Mouse (Mus musculus): ENCODE measurements at regions not wholly inside any gene's neighbourhood (a gene's known extent, or its start where the extent isn't known, plus 50 kb on each side); places are given as distances from the start of the nearest gene placed in this dataset.

DNA sequence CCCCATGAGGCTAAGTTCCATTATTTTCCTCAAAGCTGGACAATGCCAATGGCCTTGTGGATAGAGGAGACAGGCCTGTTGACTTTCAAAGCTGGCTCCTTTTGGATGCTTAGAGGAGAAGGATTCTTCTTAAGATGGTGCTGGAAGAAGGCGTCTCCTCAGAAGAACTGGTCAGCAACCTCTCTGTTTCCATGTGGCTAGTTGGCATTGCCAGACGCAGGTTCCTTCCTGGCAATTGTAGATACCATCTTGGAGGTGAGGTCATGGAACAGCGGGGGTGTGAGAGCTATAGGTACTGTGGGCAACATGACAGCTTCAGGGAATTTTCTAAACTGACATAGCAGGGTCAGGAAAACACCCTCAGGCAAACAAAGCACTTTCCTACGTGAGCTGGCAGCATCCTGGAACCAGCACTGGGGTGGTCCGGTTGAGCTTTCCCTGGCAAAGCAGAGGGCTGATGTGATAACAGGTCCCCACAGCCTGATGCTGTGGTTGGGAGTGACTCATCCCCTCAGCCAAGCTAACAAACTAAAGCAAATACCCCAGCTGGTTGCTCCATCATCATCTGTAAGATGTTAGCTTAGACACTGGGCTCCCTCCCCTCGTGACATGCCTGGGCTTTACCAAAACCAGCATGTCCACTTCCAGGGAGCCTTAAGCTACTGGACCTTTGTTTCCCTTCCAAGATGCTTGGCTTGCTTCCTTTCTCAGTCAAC lies 348.5 kb downstream of the Gm49356 start:
- Histone ChIP-seq H3K4me2 (ENCODE audit: low read depth) (no peak overlapping the region), H3K27ac (ENCODE audit: low read depth, low read length) (no peak overlapping the region), H3K4me1 (ENCODE audit: control insufficient read depth, insufficient read depth, low read length) (no peaks in the 10 kb centered on the region), H3K36me3 (ENCODE audit: control insufficient read depth, insufficient read depth, low read length) (no peaks in the 10 kb centered on the region), H3K9ac (ENCODE audit: low read length) (no peak overlapping the region), H3K27me3 (ENCODE audit: control insufficient read depth, insufficient read depth, low read length) (no peaks in the 10 kb centered on the region), H3K4me3 (ENCODE audit: low read depth, low read length) (no peak overlapping the region), H3K9me3 (ENCODE audit: control insufficient read depth, low read length) (no peaks in the 10 kb centered on the region)
- ATAC-seq (ENCODE audit: insufficient read depth, low FRiP score, low TSS enrichment) (no peak), DNase-seq (ENCODE audit: low spot score) (no peak)
- WGBS = 83% methylated on average over 6 of the region's 6 CpGs

DNA sequence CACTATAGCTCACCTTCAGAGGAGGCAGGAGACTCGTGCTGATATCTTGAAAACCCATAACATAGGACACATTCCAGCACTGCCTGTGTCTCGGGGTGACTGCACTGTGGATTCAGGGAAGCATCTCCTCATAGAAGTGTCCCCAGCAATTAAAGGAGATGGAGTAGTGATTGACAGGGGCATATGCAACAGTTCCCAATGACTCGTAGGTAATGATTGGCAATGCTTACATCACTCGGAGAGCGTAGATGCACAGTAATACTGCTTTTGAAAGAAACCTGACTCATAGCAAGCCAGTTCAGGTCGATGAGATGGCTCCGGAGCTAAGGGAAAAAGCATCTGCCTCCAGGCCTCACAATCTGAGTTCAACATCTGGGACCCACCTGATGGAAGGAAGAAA lies 352.7 kb downstream of the Gm49356 start:
- Histone ChIP-seq H3K27ac (ENCODE audit: low read depth, low read length) (no peak overlapping the region), H3K4me1 (ENCODE audit: control insufficient read depth, insufficient read depth, low read length) (no peaks in the 10 kb centered on the region), H3K9me3 (ENCODE audit: control insufficient read depth, low read length) (no peaks in the 10 kb centered on the region), H3K4me3 (ENCODE audit: low read depth, low read length) (no peak overlapping the region), H3K4me2 (ENCODE audit: low read depth) (no peak overlapping the region), H3K9ac (ENCODE audit: low read length) (no peak overlapping the region), H3K27me3 (ENCODE audit: control insufficient read depth, insufficient read depth, low read length) (no peaks in the 10 kb centered on the region), H3K36me3 (ENCODE audit: control insufficient read depth, insufficient read depth, low read length) (no peaks in the 10 kb centered on the region)
- 80% methylated on average over 7 of the region's 7 CpGs for WGBS
- DNase-seq (ENCODE audit: low spot score) (no peak), ATAC-seq (ENCODE audit: insufficient read depth, low FRiP score, low TSS enrichment) (no peak)

DNA sequence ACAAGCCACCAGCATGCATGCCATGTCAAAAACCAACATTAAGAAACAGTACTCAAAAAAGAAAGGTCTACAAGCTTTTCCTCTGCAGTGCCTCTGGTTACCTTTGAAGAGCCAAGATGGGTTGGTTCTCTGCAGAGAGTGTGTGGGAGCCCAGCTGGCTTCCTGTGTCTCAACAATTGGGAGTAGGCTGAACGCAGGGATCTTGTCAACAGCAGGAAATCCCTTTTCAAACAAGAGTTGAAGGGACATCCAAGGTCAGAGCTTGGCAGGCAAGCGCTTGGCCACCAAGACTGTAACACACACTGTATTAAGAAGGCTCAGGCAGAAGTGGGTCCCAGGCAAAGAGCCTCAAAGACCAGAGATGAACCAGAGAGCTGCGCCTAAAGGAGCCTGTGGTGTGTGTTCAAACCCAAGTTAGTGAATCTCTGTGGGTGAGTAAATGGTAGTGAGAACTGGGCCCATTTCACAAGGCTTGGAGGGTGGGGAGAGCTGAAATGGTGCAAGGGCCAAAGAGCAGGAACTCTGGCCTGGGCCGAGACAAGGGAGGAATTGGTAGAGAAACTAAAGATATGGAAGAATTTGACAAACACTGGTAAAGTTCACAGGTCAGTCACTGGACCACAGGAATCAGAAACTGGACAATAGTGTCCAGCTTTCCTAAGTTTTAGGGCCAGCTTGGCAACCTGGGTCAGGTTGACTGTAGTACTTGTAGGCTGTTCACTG lies 357.0 kb downstream of the Gm49356 start:
- Histone ChIP-seq H3K27me3 (ENCODE audit: control insufficient read depth, insufficient read depth, low read length) (no peaks in the 10 kb centered on the region), H3K27ac (ENCODE audit: low read depth, low read length) (no peak overlapping the region), H3K9me3 (ENCODE audit: control insufficient read depth, low read length) (no peaks in the 10 kb centered on the region), H3K4me3 (ENCODE audit: low read depth, low read length) (no peak overlapping the region), H3K36me3 (ENCODE audit: control insufficient read depth, insufficient read depth, low read length) (no peaks in the 10 kb centered on the region), H3K9ac (ENCODE audit: low read length) (no peak overlapping the region), H3K4me1 (ENCODE audit: control insufficient read depth, insufficient read depth, low read length) (no peaks in the 10 kb centered on the region), H3K4me2 (ENCODE audit: low read depth) (no peak overlapping the region)
- no peak for ATAC-seq (ENCODE audit: insufficient read depth, low FRiP score, low TSS enrichment)
- DNase-seq (ENCODE audit: low spot score) = no peak
- WGBS = 80% methylated on average over 4 of the region's 4 CpGs

DNA sequence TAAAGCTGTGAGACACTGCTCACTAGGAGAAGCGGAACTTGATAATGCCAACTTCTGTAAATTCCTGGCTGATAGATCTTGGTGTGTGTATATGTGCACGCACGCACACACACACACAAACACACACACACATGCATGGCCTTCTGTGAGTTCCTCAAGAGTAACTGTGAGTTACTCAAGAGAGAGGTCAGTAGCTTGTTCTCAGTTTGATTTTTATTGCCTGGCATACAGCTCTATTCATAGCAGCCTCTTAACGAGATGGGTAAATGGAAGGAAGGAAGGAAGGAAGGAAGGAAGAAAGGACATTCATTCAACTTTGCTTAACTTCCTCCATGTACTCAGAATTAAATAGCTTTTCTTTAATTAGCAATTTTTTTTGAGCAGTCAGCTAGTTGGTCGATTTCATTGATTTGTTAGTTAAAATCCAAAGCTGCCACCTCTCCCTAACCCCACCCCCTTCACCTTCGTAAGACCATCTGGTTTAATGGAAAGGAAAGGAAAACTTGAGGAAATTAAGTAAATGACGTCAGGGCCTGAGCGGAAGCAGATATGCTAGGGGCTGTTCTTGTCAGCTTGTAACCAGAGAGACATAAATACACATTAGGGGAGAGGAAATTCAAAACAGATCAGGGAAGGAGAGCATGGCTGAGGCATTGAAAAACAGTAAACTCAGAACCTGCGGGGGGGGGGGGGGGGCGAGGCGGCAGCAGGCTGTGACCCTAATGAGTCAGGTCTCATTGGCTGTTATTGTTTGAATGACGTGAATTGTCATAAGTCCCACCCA lies 359.6 kb downstream of the Gm49356 start:
- Histone ChIP-seq H3K4me2 (ENCODE audit: low read depth) (no peak overlapping the region), H3K36me3 (ENCODE audit: control insufficient read depth, insufficient read depth, low read length) (no peaks in the 10 kb centered on the region), H3K4me1 (ENCODE audit: control insufficient read depth, insufficient read depth, low read length) (no peaks in the 10 kb centered on the region), H3K9ac (ENCODE audit: low read length) (no peak overlapping the region), H3K27ac (ENCODE audit: low read depth, low read length) (no peak overlapping the region), H3K9me3 (ENCODE audit: control insufficient read depth, low read length) (no peaks in the 10 kb centered on the region), H3K27me3 (ENCODE audit: control insufficient read depth, insufficient read depth, low read length) (no peaks in the 10 kb centered on the region), H3K4me3 (ENCODE audit: low read depth, low read length) (no peak overlapping the region)
- no peak for DNase-seq (ENCODE audit: low spot score)
- no peak for ATAC-seq (ENCODE audit: insufficient read depth, low FRiP score, low TSS enrichment)
- 74% methylated on average over 10 of the region's 12 CpGs for WGBS

DNA sequence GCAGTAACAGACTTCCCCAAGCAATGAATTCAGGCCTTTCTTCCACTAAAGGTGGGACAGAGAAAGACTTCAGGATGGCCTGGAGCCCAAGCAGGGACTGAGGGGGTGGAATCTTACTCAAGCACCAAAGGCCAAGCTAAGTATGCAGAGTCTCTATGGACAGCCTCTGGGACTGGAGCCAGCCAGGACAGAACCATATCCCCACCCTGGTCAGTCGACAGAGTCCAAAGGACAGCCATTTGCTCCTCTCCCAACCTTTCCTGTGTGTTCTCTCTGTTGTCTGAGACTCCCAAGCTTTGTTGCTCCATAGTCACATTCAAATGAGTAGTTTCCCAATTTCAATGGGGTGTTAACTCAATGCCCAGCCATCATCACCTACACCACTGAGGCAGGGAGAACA lies 372.3 kb downstream of the Gm49356 start:
- no peak overlapping the region for H3K9ac ChIP-seq (ENCODE audit: low read length)
- no peak overlapping the region for H3K4me3 ChIP-seq (ENCODE audit: low read depth, low read length)
- no peak overlapping the region for H3K4me2 ChIP-seq (ENCODE audit: low read depth)
- ATAC-seq (ENCODE audit: insufficient read depth, low FRiP score, low TSS enrichment) (no peak), DNase-seq (ENCODE audit: low spot score) (no peak)
- H3K36me3 ChIP-seq (ENCODE audit: control insufficient read depth, insufficient read depth, low read length) = no peaks in the 10 kb centered on the region
- H3K27me3 ChIP-seq (ENCODE audit: control insufficient read depth, insufficient read depth, low read length) = no peaks in the 10 kb centered on the region
- no peaks in the 10 kb centered on the region for H3K9me3 ChIP-seq (ENCODE audit: control insufficient read depth, low read length)
- no peaks in the 10 kb centered on the region for H3K4me1 ChIP-seq (ENCODE audit: control insufficient read depth, insufficient read depth, low read length)
- H3K27ac ChIP-seq (ENCODE audit: low read depth, low read length) = no peak overlapping the region
- WGBS = 61% methylated on average over 1 of the region's 1 CpGs

DNA sequence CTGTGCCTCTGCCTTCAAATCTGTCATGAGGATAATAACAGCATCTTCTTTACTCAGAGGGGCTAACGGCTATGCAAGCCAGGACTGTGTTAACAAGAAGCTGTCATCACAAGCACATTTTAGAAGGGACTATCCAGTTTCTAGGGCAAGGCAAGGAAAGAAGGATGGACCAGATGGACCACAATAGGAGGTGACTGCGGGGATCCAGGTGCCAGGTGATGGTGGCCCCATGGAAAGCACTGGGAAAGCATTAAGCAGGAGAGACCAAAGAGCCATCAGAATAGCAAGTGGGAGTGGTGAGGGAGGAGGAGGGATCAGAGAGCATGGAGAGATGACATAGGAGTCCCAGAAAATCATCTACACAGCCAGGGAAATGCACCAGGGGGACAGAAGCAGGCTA lies 373.3 kb downstream of the Gm49356 start:
- DNase-seq (ENCODE audit: low spot score) (no peak), ATAC-seq (ENCODE audit: insufficient read depth, low FRiP score, low TSS enrichment) (no peak)
- 86% methylated on average over 2 of the region's 2 CpGs for WGBS
- no peak overlapping the region for H3K27ac ChIP-seq (ENCODE audit: low read depth, low read length)
- H3K9ac ChIP-seq (ENCODE audit: low read length) = no peak overlapping the region
- H3K4me1 ChIP-seq (ENCODE audit: control insufficient read depth, insufficient read depth, low read length) = no peaks in the 10 kb centered on the region
- H3K9me3 ChIP-seq (ENCODE audit: control insufficient read depth, low read length) = no peaks in the 10 kb centered on the region
- H3K36me3 ChIP-seq (ENCODE audit: control insufficient read depth, insufficient read depth, low read length) = no peaks in the 10 kb centered on the region
- H3K4me2 ChIP-seq (ENCODE audit: low read depth) = no peak overlapping the region
- H3K27me3 ChIP-seq (ENCODE audit: control insufficient read depth, insufficient read depth, low read length) = no peaks in the 10 kb centered on the region
- H3K4me3 ChIP-seq (ENCODE audit: low read depth, low read length) = no peak overlapping the region

DNA sequence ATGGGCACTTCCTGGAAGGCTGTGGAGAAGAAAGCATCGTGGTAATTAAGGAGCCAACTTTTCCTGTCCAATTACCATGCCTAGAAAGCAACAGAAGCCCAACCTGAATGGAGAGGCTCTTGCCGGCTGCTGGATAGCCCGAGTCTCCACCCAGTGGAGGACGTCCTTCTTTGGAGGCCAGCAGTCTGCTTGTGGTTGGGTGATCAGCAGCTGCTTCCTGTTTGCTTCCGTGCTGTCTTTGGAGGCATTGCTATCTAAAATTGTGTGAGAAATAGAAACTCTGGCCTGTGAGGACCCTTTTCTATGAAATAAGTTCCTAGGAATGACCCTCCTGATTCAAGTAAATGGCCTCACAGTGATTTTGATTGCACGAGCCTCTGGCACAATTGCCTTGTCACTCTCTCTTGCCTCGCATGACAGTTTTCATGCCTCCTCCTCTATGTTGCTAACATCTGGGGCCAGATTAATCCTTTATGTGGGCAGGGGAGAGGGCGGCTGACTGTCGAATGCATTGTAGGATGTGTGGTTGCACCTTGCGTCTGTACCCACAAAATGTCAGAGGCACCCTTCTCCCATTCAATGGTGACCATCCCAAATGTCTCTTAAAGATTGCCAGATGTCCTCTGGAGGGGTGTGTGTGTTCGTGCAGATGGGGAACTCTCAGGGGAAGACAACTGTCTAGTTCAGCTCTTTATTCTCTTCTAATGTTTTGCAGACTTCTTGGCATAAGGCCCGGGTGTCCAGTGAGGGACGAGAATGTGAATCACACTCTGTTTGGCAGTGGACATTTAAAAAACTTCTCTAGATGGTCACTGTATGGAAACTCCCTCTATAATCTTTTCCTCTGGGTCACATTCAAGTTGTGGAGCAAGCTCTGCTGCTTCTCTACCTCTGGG lies 374.6 kb downstream of the Gm49356 start:
- H3K4me1 ChIP-seq (ENCODE audit: control insufficient read depth, insufficient read depth, low read length) = no peaks in the 10 kb centered on the region
- no peak overlapping the region for H3K4me2 ChIP-seq (ENCODE audit: low read depth)
- WGBS = 73% methylated on average over 13 of the region's 13 CpGs
- no peak overlapping the region for H3K4me3 ChIP-seq (ENCODE audit: low read depth, low read length)
- H3K27me3 ChIP-seq (ENCODE audit: control insufficient read depth, insufficient read depth, low read length) = no peaks in the 10 kb centered on the region
- no peak overlapping the region for H3K9ac ChIP-seq (ENCODE audit: low read length)
- no peak for DNase-seq (ENCODE audit: low spot score)
- no peaks in the 10 kb centered on the region for H3K9me3 ChIP-seq (ENCODE audit: control insufficient read depth, low read length)
- no peak overlapping the region for H3K27ac ChIP-seq (ENCODE audit: low read depth, low read length)
- H3K36me3 ChIP-seq (ENCODE audit: control insufficient read depth, insufficient read depth, low read length) = no peaks in the 10 kb centered on the region
- no peak for ATAC-seq (ENCODE audit: insufficient read depth, low FRiP score, low TSS enrichment)

All from neural tube, embryonic 11.5 days (tissue).